In genomic region chr12:79441210-79442005, GRCm38 (mm10) we compare ENCODE assay signal across 14 mouse cellular contexts.
DNase-seq lines count a peak whose midpoint lies in the region; ATAC-seq and TF ChIP-seq lines count a peak whose summit lies in the region.
"Had no signal": no experiment of that assay in that cellular context is flagged by ENCODE, and none has a peak within 500 bp of the region (broad histone marks: within the 10 kb centered on the region; RNA-seq: fewer than 3 reads in every experiment).

No protein-coding gene starts in this region.

- no peaks in the 10 kb centered on the region for H3K27me3 ChIP-seq in lung, embryonic 15.5 days
- H3K27me3 ChIP-seq in MEL (ENCODE audit: control insufficient read depth in 1 of 2, insufficient read depth in 2 of 2, low read length in 2 of 2) = no peaks in the 10 kb centered on the region
- H3K27me3 ChIP-seq in intestine, postnatal 0 days (replicated peaks; ENCODE audit: control insufficient read depth, insufficient read depth, low read length) = no peaks in the 10 kb centered on the region
- no peaks in the 10 kb centered on the region for H3K27me3 ChIP-seq in stomach, embryonic 16.5 days (ENCODE audit: control insufficient read depth, insufficient read depth, low read length)
- H3K27me3 ChIP-seq in heart, embryonic 10.5 days (ENCODE audit: insufficient read depth, poor library complexity, severe bottlenecking) = no peaks in the 10 kb centered on the region
- H3K27me3 ChIP-seq: neural tube, embryonic 13.5 days had no signal

- no peaks in the 10 kb centered on the region for H3K36me3 ChIP-seq in lung, embryonic 15.5 days
- 0 out of 4 replicates have a peak, but pooled peaks cover 0 to 4% of the 10 kb centered on the region in 2 experiments for H3K36me3 ChIP-seq in MEL (ENCODE audit: control insufficient read depth in 1 of 2, insufficient read depth in 2 of 2, low read length in 2 of 2)
- H3K36me3 ChIP-seq in intestine, postnatal 0 days (ENCODE audit: control insufficient read depth, insufficient read depth) = no peaks in the 10 kb centered on the region
- no peaks in the 10 kb centered on the region for H3K36me3 ChIP-seq in stomach, embryonic 16.5 days (ENCODE audit: control insufficient read depth, insufficient read depth, low read length)
- no peaks in the 10 kb centered on the region for H3K36me3 ChIP-seq in heart, embryonic 10.5 days
- H3K36me3 ChIP-seq: G1E; neural tube, embryonic 13.5 days had no signal

- no peak for TF ChIP-seq POLR2A in MEL (IDR thresholded peaks at IDR 0.05; ENCODE audit: control insufficient read depth in 1 of 2, insufficient read depth in 1 of 2, low read depth in 1 of 2, low read length in 2 of 2, poor library complexity in 1 of 2)

- H3K9ac ChIP-seq in lung, embryonic 15.5 days = no peak overlapping the region
- H3K9ac ChIP-seq in MEL (ENCODE audit: control insufficient read depth, low read depth, low read length, poor library complexity, severe bottlenecking) = no peak overlapping the region
- H3K9ac ChIP-seq in intestine, postnatal 0 days (ENCODE audit: low read depth, low read length) = no peak overlapping the region
- no peak overlapping the region for H3K9ac ChIP-seq in stomach, embryonic 16.5 days (ENCODE audit: low read length)
- H3K9ac ChIP-seq: neural tube, embryonic 13.5 days had no signal

- no peak for TF ChIP-seq CTCF in MEL (IDR thresholded peaks at IDR 0.05 in 2 of 3, conservative IDR thresholded peaks at IDR 0.05 in 1 of 3; ENCODE audit: control insufficient read depth in 1 of 3, insufficient read depth in 1 of 3, low read depth in 2 of 3, low read length in 3 of 3, poor library complexity in 1 of 3, severe bottlenecking in 1 of 3)
- no peak for TF ChIP-seq CTCF in intestine, postnatal 0 days (IDR thresholded peaks at IDR 0.05; ENCODE audit: low read depth)

- peak; percentile 65 for ATAC-seq in lung, embryonic 15.5 days (ENCODE audit: borderline replicate concordance, extremely low read depth, low FRiP score, low TSS enrichment)
- ATAC-seq in intestine, postnatal 0 days = no peak
- ATAC-seq in stomach, embryonic 16.5 days (ENCODE audit: insufficient read depth, low FRiP score) = peak; percentile 44; the same call in 1 of the 2 replicates
- ATAC-seq: hindbrain, postnatal 0 days had no signal

- no peaks in the 10 kb centered on the region for H3K9me3 ChIP-seq in lung, embryonic 15.5 days
- no peaks in the 10 kb centered on the region for H3K9me3 ChIP-seq in MEL (replicated peaks; ENCODE audit: insufficient read depth, low read length)
- no peaks in the 10 kb centered on the region for H3K9me3 ChIP-seq in intestine, postnatal 0 days (ENCODE audit: control insufficient read depth)
- H3K9me3 ChIP-seq in stomach, embryonic 16.5 days (replicated peaks; ENCODE audit: control insufficient read depth, low read length) = no peaks in the 10 kb centered on the region
- no peaks in the 10 kb centered on the region for H3K9me3 ChIP-seq in heart, embryonic 10.5 days
- H3K9me3 ChIP-seq: G1E; neural tube, embryonic 13.5 days had no signal

- no peak for TF ChIP-seq RAD21 in MEL (IDR thresholded peaks at IDR 0.05; ENCODE audit: low read depth, low read length)

- peak overlapping the region; percentile 80 for H3K27ac ChIP-seq in lung, embryonic 15.5 days
- H3K27ac ChIP-seq in MEL (ENCODE audit: control insufficient read depth, low read depth, low read length) = no peak overlapping the region
- H3K27ac ChIP-seq in intestine, postnatal 0 days (ENCODE audit: low read depth, low read length) = 0 out of 2 replicates have a peak overlapping the region, but pooled peaks have one; percentile 1
- H3K27ac ChIP-seq in stomach, embryonic 16.5 days (ENCODE audit: low read length) = peak overlapping the region; percentile 95
- no peak overlapping the region for H3K27ac ChIP-seq in heart, embryonic 10.5 days
- H3K27ac ChIP-seq: hindbrain, postnatal 0 days; neural tube, embryonic 13.5 days had no signal

- no peak for TF ChIP-seq EP300 in MEL (IDR thresholded peaks at IDR 0.05; ENCODE audit: low read depth in 1 of 2, low read length in 2 of 2)

- 10% methylated on average over 12 of the region's 12 CpGs for WGBS in lung, embryonic 15.5 days
- 15% methylated on average over 12 of the region's 12 CpGs for WGBS in intestine, postnatal 0 days
- WGBS in stomach, embryonic 16.5 days = 20% methylated on average over 12 of the region's 12 CpGs
- WGBS in heart, embryonic 10.5 days = 72% methylated on average over 12 of the region's 12 CpGs

- no peak for DNase-seq in lung, postnatal 10 days
- peak; percentile 8 for DNase-seq in MEL (ENCODE audit: low read depth, low spot score)
- no peak for DNase-seq in gastrocnemius, postnatal 4 days (ENCODE audit: low spot score in 2 of 2)
- no peak for DNase-seq in heart, embryonic 10.5 days (ENCODE audit: low spot score)
- DNase-seq: cerebellum, adult 11-12 months; gastrocnemius, postnatal 36 days; heart, postnatal 10 days; midbrain, embryonic 14.5 days had no signal

- peaks cover 30% of the 10 kb centered on the region for H3K4me1 ChIP-seq in lung, embryonic 15.5 days
- no peaks in the 10 kb centered on the region for H3K4me1 ChIP-seq in MEL (ENCODE audit: control insufficient read depth in 1 of 2, insufficient read depth in 2 of 2, low read length in 2 of 2)
- H3K4me1 ChIP-seq in intestine, postnatal 0 days (replicated peaks; ENCODE audit: control insufficient read depth, insufficient read depth, low read length) = no peaks in the 10 kb centered on the region
- peaks cover 24% of the 10 kb centered on the region for H3K4me1 ChIP-seq in stomach, embryonic 16.5 days (ENCODE audit: control insufficient read depth, insufficient read depth, low read length)
- no peaks in the 10 kb centered on the region for H3K4me1 ChIP-seq in heart, embryonic 10.5 days

- H3K4me3 ChIP-seq in lung, embryonic 15.5 days = no peak overlapping the region
- no peak overlapping the region for H3K4me3 ChIP-seq in MEL (ENCODE audit: control insufficient read depth in 1 of 2, insufficient read depth in 1 of 2, low read depth in 2 of 2, low read length in 2 of 2)
- no peak overlapping the region for H3K4me3 ChIP-seq in intestine, postnatal 0 days (ENCODE audit: low read depth, low read length)
- H3K4me3 ChIP-seq in stomach, embryonic 16.5 days (replicated peaks; ENCODE audit: low read length) = no peak overlapping the region
- H3K4me3 ChIP-seq in heart, embryonic 10.5 days = no peak overlapping the region
- H3K4me3 ChIP-seq: neural tube, embryonic 13.5 days had no signal

- H3K79me2 ChIP-seq in MEL (ENCODE audit: control insufficient read depth, insufficient read depth, low read length, poor library complexity) = no peaks in the 10 kb centered on the region

- H3K4me2 ChIP-seq in lung, embryonic 15.5 days = no peak overlapping the region
- peak overlapping the region; percentile 3; the same call in 1 of the 2 replicates for H3K4me2 ChIP-seq in intestine, postnatal 0 days (replicated peaks; ENCODE audit: low read depth)
- H3K4me2 ChIP-seq in stomach, embryonic 16.5 days (ENCODE audit: low read depth, low read length) = 0 out of 2 replicates have a peak overlapping the region, but pooled peaks have one; percentile 9
- H3K4me2 ChIP-seq: neural tube, embryonic 13.5 days had no signal

TF ChIP-seq in MEL, 35 proteins besides CTCF, POLR2A, EP300 and RAD21:
- TF ChIP-seq SIN3A (IDR thresholded peaks at IDR 0.05; ENCODE audit: low read length) (no peak), ETS1 (IDR thresholded peaks at IDR 0.05; ENCODE audit: low read depth, low read length) (no peak), CHD2 (IDR thresholded peaks at IDR 0.05; ENCODE audit: low read length) (no peak), MAZ (IDR thresholded peaks at IDR 0.05; ENCODE audit: low read depth, low read length) (no peak), E2F4 (IDR thresholded peaks at IDR 0.05; ENCODE audit: borderline replicate concordance, low read depth, low read length) (no peak), MEF2A (IDR thresholded peaks at IDR 0.05; ENCODE audit: extremely low read depth, insufficient replicate concordance, low read depth, low read length, poor library complexity, severe bottlenecking) (no peak), ZMIZ1 (IDR thresholded peaks at IDR 0.05; ENCODE audit: low read depth, low read length) (no peak), ELF1 (IDR thresholded peaks at IDR 0.05; ENCODE audit: low read depth, low read length) (no peak), TAL1 (IDR thresholded peaks at IDR 0.05; ENCODE audit: low read length) (no peak), MYB (IDR thresholded peaks at IDR 0.05; ENCODE audit: low read depth, low read length) (no peak)

Comparison
In these comparisons a context has a peak if more than half of its experiments do, and no peak if none do; other contexts are left out.
1. H3K27ac ChIP-seq: peak in lung, embryonic 15.5 days (single experiment), intestine, postnatal 0 days (single experiment) and stomach, embryonic 16.5 days (single experiment); none in MEL (single experiment) and heart, embryonic 10.5 days (single experiment).